Mouse (Mus musculus) T-helper 17 cell (primary cell): ENCODE measurements around the gene Cd9.

Experiments used
- in situ Hi-C, 2 experiments: fragments of 300-600 bp; cut with MboI, MseI; formaldehyde crosslinking; loops; 1 replicate in 1 of 2; 2 replicates in 1 of 2; pipeline ENCODE4 v1.15.1; 2025; ENCODE audit warnings: high pct_unique_total_duplicates in 2 of 2

The Cd9 gene

DNA sequence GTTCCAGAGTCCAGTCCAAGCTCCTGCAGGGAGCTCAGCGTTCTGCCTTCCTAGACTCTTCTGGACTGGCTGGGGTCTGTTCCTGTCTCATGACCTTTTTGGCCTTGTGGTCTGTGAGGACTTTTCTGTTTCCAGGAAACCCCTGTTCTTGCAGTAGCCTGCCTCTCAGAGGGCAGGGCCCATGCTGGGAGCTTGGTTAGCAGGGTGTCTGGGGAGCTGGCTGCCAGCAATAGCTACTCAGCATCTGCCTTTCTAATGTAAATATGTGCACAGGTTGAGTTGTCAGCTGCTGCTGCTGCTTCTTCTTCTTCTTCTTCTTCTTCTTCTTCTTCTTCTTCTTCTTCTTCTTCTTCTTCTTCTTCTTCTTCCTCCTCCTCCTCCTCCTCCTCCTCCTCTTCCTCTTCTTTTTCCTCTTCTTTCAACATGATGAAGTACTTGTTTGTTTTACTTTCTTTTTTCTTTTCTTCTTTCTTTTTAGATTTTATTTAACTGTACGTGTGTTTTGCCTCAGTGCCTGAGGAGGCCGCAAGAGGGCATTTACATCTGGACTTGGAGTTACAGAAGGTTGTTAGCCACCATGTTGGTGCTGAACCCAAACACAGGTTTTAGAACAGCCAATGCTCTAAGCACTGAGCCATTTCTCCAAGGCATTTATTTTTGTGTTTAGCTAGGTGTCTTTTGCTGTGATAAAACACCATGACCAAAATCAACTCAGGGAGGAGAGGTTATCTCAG, 10.2 kb upstream of the Cd9 start:
- in situ Hi-C loops: loop anchor here (5.0 to 25.0 kb wide), 4 partner anchors 38 to 658 kb away; partner anchors contain the start of gene Ntf3 (in 1 of the 2)

DNA sequence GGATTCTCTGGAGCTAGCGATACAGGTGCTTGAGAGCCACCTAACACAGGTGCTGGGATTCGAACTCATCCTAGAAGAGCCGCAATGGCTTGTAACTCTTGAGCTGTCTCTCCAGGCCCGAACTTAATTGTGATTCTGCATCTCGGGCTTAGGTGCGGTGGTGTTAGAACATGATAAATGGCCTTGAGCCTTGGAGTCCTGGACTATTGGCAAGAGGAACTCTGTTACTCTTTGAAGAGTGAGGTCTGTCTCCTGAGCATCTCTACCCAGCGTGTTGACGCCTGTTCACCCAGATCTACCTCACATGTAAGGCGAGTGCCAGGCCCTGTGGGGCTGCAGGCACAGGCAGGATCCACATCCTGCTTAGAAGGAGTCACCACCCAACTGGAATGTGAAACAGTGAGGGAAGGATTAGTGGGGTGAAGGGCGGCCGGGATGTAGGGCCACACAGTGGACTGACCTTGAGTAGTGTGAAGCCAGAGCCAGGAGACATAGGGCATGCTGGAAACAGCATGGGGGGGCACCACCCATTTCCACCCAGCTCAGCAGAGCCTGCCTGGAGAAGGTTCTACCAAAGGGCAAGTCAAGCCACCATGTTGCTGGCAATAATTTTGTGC, 8.7 kb upstream of the Cd9 start:
- in situ Hi-C loops: loop anchor here (5.0 to 25.0 kb wide), 4 partner anchors 39 to 659 kb away; partner anchors contain the start of gene Ntf3 (in 1 of the 2)

DNA sequence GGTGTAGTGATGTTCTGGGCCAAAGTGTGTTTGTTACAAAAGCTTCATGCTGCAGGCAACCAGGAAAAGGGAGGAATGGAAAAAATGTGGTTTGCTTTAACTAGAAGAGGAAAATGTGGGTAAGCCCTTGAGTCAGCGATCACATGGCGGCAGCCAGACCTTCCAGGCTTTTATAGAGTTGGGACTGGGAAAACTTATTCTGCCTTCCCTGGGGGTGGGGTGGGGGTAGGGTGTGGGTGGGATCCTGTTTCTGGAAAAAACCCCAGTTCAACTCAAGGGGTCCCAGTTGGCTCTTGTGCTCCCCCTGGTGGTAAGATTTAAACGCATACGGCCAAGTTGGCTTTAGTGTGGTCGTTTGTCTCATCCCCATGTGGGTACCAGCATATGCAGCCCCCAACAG, 3.5 kb upstream of the Cd9 start:
- in situ Hi-C loops: loop anchor here (5.0 to 25.0 kb wide), 3 partner anchors 76 to 611 kb away; partner anchors contain the start of gene Cd4 (in 1 of the 2)

DNA sequence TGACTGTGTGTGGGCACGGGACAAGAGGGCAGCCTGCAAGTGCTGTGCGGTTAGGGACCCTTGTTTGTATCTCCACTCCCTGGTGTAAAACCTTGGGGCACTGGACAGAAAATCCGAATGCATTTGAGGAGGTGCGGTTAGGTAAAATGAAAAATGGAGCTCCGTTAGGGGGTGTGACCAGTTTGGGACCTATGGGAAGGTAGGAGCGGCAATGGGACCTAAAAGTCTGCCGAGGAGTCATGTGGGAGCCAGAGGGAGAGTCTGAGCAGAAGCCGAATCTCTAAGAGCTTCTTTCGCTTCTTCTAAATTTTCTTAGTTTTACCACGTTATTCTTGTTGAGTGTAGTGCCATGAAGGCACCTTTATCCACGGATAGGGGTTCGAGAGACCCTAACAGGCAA, 1.8 kb upstream of the Cd9 start:
- in situ Hi-C loops: loop anchor here (5.0 to 25.0 kb wide), 3 partner anchors 74 to 609 kb away; partner anchors contain the start of gene Cd4 (in 1 of the 2)

DNA sequence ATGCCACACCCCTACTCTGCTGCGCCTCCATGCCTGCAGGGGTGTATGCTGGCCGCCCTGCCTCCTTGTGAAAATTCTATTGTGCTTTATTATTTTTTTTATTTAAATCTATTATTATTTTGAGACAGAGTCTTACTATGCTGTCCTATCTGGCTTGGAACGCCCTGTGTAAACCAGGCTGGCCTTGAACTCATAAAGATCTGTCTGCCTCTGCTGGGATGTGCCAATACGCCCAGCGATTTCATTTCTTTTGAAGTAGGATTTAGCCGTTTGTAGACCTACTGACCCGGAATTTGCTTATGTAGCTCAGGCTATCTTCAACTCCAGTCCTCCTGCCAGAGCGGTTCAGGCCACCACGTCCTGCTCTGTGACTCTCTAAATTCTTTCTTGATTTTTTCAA, 770 bp upstream of the Cd9 start:
- in situ Hi-C loops: loop anchor here (5.0 to 25.0 kb wide), 3 partner anchors 73 to 608 kb away; partner anchors contain the start of gene Cd4 (in 1 of the 2)

DNA sequence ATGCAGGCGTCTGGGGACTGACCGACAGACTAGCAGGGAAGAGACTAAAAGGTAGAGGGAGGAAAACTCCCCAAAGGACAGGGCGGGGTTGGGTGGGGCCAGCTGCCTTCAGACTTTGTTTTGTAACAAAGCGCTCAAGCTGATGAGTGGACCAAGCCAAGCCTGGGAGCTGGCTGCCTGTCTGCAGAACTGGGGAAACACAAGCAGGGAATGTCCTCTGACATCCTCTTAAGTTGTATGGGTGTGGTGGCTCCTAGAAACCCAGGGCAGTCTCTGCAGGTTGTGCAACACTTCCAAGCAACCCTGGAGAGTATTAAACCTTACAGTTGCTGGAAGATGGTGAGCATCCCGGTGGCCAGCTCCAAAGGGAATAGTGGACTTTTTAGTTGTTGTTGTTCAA, 1.4 kb downstream of the Cd9 start:
- in situ Hi-C loops: loop anchor here in 1 of 2 experiments (5.0 to 25.0 kb wide), 2 partner anchors 66 to 606 kb away; partner anchors contain the start of gene Cd4

DNA sequence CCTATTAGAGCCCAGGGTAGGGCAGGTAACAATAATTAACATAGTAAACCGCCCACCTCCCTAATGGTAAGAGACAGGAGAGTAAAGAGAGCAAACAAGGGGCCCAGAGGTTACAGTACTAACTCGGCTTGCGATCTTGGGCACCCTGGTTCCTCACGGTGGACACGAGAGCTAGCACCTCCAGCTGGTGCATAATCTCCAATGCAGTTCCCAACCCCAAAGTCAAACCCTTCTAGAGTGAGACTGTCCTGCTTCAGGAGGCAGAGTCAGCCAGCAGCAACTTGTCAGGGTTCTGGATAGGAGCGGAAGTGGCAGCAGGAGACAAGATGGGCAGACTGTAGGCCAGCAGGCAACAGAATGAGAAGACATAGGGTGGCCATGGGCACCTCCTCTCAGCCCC, 1.9 kb downstream of the Cd9 start:
- in situ Hi-C loops: loop anchor here in 1 of 2 experiments (5.0 to 25.0 kb wide), 2 partner anchors 65 to 605 kb away; partner anchors contain the start of gene Cd4

DNA sequence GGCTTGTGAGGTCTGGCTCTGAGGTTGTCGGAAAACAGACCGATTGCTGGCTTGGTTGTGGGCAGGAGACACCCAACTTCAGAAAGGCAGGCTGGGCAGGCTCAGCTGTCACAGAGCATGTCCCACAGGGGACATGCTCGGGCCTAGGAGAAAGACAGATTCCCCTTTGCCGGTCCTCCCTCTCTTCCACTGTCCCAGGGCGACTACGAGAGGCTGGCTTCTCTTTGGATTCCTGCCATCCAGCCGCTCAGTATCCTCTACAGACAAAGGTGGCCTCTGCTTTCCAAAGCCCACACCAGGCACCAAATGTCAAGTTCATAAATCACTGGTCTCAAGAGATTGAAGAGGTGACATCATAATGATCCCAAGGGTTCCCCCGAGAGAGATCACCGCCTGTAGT, 2.6 kb downstream of the Cd9 start:
- in situ Hi-C loops: loop anchor here in 1 of 2 experiments (5.0 to 25.0 kb wide), 2 partner anchors 65 to 605 kb away; partner anchors contain the start of gene Cd4

DNA sequence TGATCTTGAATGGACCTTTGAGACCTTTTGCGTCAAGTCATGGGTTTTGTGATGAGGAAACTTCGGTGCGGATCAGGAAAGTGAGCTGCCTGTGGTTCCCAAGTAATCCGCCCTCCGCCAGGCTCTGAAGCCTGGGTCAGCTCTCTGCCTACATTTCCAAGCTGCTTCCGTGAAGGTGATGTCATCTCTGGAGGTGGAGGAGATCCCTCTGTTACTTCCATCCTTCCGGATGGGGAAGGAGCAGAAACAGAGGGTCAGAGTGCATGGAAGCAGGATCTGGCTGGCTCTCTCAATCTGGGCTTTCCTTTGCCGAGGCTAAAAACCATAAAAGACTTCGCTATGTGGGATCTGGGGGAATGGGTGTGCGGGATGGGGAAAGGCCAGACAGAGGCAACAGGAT, 3.2 kb downstream of the Cd9 start:
- in situ Hi-C loops: loop anchor here in 1 of 2 experiments (5.0 to 25.0 kb wide), 2 partner anchors 64 to 604 kb away; partner anchors contain the start of gene Cd4

DNA sequence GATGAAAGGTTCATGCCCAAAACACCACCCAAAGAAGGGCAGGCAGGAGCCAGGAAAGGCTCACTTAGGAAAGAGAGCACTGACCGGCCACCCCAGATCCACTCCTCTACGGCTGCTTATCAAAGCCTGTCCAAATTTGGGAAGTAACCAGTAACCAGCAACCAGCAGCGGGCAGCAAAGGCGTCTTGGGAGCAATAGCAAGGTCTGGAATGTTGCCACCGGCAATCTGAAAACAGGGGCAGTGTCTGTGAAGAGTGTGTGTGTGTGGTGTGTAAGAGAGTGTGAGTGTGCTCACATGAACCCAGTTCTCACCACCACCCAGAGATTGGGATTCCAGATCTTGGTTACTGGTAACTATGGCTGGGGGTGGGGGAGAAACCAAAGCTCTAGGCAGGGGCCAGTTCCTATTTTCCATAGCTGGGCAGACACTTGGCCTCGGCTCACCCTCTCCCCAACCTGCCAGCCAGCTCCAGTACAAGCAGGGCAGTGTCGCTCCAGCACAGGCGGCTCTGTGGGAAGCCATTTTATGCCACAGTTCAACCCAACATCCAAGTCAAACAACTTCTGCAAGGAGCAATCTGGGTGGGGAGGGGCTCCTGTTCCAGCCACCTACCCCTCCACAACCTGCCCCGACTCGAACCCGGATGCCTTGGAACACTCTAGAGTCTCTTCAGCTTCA, 4.6 kb downstream of the Cd9 start:
- in situ Hi-C loops: loop anchor here in 1 of 2 experiments (5.0 to 25.0 kb wide), 2 partner anchors 63 to 603 kb away; partner anchors contain the start of gene Cd4

DNA sequence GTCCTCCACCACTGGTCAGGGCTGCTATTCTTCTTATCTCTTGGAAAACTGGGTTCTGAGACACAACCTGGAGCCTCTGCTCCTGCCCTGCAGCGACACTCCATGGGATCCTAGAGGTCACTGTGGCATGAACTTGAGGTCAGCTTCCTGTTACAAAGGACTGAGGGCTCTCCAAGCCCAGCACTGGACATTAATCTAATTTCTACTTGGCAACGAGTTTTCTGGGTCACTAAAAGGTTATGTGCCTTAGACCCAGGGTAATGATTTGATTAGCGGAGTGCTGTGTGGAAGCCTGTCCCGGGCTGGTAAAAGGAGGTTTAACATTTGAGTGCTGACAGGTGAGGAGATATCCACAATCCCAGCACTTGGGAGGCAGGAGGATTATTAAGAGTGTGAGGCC, 9.0 kb downstream of the Cd9 start:
- in situ Hi-C loops: loop anchor here in 1 of 2 experiments (25.0 kb wide), 1 partner anchor 598 kb away; the partner anchor contains the start of gene Cd4

DNA sequence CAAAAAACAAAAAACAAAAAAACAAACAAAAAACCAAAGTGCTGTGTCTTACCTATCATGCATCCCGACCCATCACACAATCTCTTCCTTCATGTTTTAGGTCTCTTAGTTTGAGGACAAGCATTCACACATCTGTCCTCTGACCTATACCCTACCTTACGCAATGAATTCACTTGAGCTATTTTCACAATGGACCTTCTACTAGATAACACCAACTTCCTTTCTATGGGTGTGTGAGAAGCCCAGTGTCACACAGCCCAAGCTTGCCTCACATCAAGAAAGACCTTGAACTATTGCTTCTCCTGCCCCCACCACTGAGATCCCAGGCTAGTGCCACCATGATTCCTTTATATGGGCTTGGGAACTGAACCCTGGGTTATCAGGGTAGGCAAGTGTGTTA, 9.9 kb downstream of the Cd9 start:
- in situ Hi-C loops: loop anchor here in 1 of 2 experiments (25.0 kb wide), 1 partner anchor 597 kb away; the partner anchor contains the start of gene Cd4

DNA sequence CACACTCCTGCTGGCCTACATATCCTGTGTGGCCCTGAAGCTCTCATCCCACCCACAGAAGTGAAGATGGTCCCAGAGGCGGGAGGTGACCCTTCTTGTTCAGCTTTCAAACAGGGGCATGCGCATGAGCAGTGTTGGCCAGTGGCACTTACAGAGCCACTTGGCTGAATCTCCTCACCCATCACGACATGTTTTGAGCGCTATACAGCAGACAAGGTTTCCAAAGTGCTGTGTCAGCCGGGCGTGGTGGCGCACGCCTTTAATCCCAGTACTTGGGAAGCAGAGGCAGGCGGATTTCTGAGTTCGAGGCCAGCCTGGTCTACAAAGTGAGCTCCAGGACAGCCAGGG, 10.3 kb downstream of the Cd9 start:
- in situ Hi-C loops: loop anchor here in 1 of 2 experiments (25.0 kb wide), 1 partner anchor 597 kb away; the partner anchor contains the start of gene Cd4

DNA sequence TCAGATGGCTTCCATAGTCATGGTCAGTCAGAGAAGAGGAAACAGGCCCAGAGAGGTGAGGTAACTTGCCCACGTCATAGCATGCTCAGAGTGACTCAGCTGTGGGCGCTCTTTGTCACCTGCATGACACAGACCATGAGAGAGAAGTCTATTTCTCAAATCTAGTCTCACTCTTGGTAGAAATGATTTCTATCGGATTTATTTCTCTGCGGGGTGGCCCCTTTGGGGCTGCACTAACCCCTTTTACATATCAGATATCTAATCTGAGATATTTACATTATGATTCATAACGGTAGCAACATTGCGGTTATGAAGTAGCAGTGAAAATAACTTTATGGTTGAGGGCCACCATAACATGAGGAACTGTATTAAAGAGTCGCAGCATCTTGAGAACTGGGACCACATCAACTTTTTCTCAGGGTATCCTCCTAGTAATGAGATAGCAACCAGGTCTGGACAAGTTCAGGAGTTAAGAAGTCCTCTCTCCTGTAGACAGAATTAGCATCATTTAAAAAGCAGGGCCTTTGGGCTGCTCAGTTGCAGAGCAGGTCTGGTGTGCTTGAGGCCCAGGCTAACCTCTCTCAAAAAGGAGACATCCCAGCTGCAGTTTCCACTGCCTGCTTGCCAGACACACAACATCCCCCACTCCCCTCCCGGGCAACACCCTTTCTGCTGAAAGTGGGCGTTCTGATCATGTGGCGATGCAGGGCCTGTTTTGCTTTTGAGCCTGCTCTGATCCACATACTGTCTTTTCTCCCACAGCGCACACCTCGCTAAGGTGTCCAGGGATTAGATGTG, 10.9 kb downstream of the Cd9 start:
- in situ Hi-C loops: loop anchor here in 1 of 2 experiments (25.0 kb wide), 1 partner anchor 596 kb away; the partner anchor contains the start of gene Cd4

DNA sequence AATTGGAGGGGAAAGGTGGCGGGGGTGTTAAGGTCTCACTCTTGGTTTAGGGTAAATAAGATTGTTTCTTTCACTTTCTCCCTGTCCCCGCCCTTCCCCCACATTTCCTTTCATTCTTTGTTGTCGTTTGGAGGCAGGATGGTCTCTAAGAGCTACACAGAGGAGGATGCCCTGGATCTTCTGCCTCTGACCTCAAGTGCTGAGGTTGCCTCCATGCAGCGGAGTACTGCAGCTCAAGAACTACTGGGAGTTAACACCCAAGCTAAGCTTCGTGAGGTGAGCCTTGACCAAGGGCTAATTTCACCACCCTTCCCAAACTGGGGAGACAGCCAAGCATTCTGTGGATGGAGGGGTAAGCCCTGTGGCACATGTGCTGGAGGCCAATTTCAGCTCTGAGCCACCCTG, 12.2 kb downstream of the Cd9 start:
- in situ Hi-C loops: loop anchor here in 1 of 2 experiments (25.0 kb wide), 1 partner anchor 595 kb away; the partner anchor contains the start of gene Cd4

DNA sequence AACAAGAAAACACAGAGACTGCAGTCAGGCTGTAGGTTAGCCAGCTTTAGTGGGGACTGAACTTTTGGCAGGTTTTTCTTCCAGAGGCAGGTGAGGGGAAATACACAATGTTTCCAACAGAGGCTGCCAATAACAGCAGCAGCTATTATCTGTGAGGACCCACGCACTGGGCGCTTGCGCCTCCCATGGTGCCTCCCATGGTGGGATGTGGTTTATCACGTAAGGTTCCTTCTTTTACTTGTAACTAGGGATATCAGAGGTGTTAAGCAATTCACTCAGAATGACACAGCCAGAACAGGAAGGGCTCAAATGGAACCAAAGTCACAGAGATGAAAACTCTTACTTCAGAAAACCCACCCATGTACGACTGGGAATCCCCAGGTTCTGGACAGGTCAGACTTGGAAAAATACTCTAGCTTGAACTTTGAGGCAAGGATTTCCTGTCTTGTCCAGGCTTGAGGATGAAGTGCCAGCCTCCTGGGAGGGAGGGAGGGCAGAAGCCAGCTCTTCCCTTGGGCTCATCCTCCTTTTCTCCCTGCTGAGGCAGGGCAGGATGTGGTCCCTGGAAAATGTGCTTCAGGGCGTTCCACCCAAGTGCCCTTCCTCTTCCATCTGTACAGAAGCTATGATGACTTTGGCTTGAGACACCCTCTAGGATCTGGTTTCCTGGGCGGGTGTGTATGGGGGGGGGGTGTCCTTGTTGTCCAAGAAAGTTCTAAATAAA, 12.8 kb downstream of the Cd9 start:
- in situ Hi-C loops: loop anchor here in 1 of 2 experiments (25.0 kb wide), 1 partner anchor 595 kb away; the partner anchor contains the start of gene Cd4

DNA sequence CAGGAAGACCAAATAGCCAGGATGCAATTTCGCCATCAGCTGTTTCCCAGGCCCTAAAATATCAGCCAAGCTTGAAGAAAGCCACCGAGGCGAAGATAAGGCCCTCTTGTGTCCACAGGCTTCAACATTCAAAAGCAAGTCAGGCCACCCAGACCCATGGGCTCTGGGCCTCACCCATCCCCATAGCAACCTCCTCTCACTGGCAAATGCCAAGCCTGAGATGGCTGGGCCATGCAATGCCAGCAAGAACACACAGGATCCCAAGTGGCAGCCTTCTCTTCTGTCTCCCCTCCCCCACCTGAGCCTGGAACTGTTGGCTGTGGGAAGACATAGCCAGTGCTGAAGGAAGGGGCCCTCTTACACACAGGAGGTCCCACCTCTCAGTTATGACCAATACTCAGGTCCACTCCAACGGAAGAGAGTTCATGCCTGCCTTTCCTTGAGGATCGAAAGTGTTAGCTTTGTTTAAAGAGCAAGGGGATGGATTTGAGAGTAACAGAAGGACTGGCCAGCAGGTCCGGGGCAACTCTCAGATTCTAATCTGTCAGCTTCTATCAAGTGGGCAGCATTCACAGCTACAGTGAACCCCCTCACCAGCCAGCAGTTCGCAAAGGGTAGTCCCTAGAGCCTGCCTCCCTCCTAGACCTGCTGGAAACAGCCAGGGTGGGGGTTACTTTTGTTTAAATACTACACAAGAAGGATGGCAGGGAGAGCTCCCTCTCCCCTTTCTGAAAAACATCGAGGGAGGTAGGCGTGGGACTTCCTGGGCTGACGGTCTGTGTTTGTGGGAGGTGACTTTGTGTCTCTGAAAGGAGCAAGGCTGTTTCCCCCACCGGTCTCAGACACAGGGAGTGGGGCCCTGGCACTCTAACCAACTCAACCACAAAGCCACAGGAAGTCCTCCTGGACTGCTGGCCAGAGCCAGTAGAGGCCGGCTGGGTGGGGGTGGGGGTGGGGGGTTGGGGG, 13.9 kb downstream of the Cd9 start:
- in situ Hi-C loops: loop anchor here in 1 of 2 experiments (25.0 kb wide), 1 partner anchor 593 kb away; the partner anchor contains the start of gene Cd4

DNA sequence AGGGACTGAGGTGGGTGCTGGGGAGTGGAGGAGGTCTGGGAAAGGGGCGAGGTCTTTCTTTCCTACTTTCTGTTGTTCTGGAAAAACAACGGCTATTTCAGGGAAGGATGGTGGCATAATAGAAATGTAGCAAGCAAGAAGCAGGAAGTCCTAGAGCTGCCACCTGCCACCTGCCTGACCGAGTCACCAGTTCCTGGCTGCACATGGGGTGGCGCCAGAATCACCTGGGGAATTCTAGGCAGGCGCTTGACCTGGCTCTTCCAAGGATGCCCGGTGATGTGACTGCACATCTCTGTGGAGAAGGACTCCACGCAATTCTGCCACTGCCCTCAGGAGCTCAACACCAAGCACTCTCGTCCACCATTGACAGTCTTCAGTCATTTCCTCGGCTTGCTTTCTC, 15.2 kb downstream of the Cd9 start:
- in situ Hi-C loops: loop anchor here in 1 of 2 experiments (25.0 kb wide), 1 partner anchor 592 kb away; the partner anchor contains the start of gene Cd4
